Mouse (Mus musculus) forebrain, embryonic 15.5 days (tissue): Measurements from ENCODE around the gene Pink1. TPM values are rescaled to one million over a fixed set of nuclear protein-coding genes. Genes with fewer than 3 reads are reported as not detected.

Experiments used
- ATAC-seq: fragments of 200-750 bp; cut with Nextera tagmentation; replicated peaks from 2 replicates; pipeline ENCODE4 v1.8.0; 2017; ENCODE audit warnings: mild to moderate bottlenecking, moderate TSS enrichment, moderate library complexity
- H3K27ac ChIP-seq: fragments of 300-500 bp; sonication (generic); replicated peaks from 2 replicates; pipeline ENCODE4 v1.5.1; 2015; ENCODE audit warnings: mild to moderate bottlenecking, inconsistent platforms
- H3K27me3 ChIP-seq: fragments of 300-500 bp; sonication (generic); 2 replicates; pipeline ENCODE4 v1.6.1; 2015; ENCODE audit warnings: inconsistent platforms
- H3K36me3 ChIP-seq: fragments of 300-500 bp; sonication (generic); 2 replicates; pipeline ENCODE4 v1.6.1; 2015; ENCODE audit warnings: mild to moderate bottlenecking, inconsistent platforms
- H3K4me1 ChIP-seq: fragments of 300-500 bp; sonication (generic); 2 replicates; pipeline ENCODE4 v1.6.1; 2015; ENCODE audit warnings: inconsistent platforms
- H3K4me2 ChIP-seq: fragments of 300-500 bp; sonication (generic); replicated peaks from 2 replicates; pipeline ENCODE4 v1.6.1; 2015; ENCODE audit warnings: mild to moderate bottlenecking, inconsistent platforms
- H3K4me3 ChIP-seq: fragments of 300-500 bp; sonication (generic); 2 replicates; pipeline ENCODE4 v1.5.1; 2015; ENCODE audit warnings: mild to moderate bottlenecking, inconsistent platforms
- H3K9ac ChIP-seq: fragments of 300-500 bp; sonication (generic); replicated peaks from 2 replicates; pipeline ENCODE4 v1.6.1; 2015; ENCODE audit warnings: mild to moderate bottlenecking, inconsistent platforms
- H3K9me3 ChIP-seq: fragments of 300-500 bp; sonication (generic); 2 replicates; pipeline ENCODE4 v1.6.1; 2016; ENCODE audit warnings: inconsistent platforms
- WGBS: fragments of 180-500 bp; shearing (Covaris S2); methylation state at CpG from one replicate; pipeline ENCODE4 v1.1.7; 2015; ENCODE audit warnings: mixed read lengths; 5-methylcytosine and 5-hydroxymethylcytosine counted together
- polyA plus RNA-seq: library from polyadenylated mRNA; unstranded; fragments of >200 nt; fragmentation: Nextera tagmentation; extraction: Ambion mirVana; gene quantifications from 2 replicates; pipeline ENCODE4 v1.2.1, GENCODE M21; 2015

Gene Pink1
- polyA plus RNA-seq, 1 experiment from 2014 or later = 98.5 TPM

DNA sequence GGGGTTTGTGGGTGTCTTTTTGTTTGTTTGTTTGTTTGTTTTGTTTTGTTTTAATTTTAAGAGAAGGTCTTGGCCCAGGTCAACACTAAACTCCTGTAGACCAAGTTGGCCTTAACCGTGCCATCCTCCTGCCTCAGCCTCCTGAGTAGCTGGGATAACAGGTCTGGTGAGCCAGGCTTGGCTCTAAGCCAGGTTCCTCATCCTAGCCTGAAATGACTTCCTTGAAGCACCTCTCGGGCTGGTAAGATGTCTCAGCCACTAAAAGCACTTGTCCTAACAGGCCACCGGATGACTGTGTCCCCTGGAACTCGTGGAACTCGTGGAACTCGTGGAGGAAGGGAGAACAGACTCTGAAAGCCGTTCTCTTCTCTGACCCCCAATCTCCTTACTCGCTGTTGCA, 30.0 kb upstream of the Pink1 start:
- Histone ChIP-seq H3K36me3 (no peaks in the 10 kb centered on the region), H3K27me3 (no peaks in the 10 kb centered on the region), H3K4me2 (no peak overlapping the region), H3K9me3 (no peaks in the 10 kb centered on the region), H3K4me1 (0 out of 2 replicates have a peak, but pooled peaks cover 1% of the 10 kb centered on the region), H3K9ac (no peak overlapping the region), H3K27ac (no peak overlapping the region), H3K4me3 (no peak overlapping the region)
- ATAC-seq = no peak
- 87% methylated on average over 8 of the region's 8 CpGs for WGBS

DNA sequence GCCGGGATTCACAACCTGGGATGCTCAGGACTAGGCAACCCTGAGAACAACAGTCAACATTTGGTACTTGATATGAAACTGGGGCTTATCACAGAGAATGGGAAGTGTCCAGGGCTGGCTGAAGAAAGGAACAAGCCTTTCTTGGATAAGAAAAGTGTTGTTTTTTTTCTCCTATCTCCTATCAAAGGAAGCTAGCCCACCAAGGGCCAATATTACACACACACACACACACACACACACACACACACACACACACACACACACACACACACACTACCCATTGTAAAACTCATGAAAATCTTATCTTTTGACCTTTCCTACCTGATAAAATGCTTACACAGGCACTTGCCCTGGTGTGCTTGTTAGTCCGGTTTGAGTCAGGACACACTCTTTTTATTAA, 29.4 kb upstream of the Pink1 start:
- Histone ChIP-seq H3K9me3 (no peaks in the 10 kb centered on the region), H3K4me1 (no peaks in the 10 kb centered on the region), H3K27me3 (no peaks in the 10 kb centered on the region), H3K27ac (no peak overlapping the region), H3K36me3 (no peaks in the 10 kb centered on the region), H3K9ac (no peak overlapping the region), H3K4me3 (no peak overlapping the region), H3K4me2 (no peak overlapping the region)
- no peak for ATAC-seq
- WGBS = 93% methylated on average over 2 of the region's 2 CpGs

DNA sequence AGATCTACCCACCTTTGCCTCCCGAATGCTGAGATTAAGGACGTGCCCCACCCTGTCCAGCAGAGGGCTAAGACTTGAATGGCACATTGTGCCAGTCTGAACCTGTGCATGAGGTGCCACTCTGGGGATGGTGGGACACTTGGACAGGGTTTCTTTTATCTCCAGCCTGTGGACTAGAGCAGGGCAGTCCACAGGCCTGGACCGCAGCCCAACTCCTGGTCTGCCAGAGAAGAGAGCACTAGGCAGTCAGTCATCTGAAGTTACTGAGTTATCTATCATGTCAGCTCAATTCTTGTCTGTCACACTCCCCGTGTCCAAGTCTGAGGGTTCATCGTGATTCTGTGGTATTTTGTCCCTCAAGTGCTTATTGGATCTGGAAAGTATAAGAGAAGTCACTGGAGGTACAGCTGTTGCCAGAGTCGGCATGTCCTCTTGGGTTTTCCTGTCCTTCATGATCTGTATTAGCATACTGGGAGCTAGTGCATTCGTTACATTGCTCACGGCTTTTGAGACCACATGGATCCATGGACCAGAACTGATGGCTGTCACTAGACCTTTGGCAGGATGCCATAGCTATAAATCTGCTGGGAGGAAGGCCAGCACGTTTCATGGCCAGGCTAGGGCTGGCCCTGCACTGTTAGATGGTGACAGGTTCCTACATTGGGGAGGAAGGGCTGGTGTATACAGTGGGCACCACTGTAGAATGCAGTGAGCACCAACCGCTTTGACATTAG, 27.5 kb upstream of the Pink1 start:
- Histone ChIP-seq H3K27ac (no peak overlapping the region), H3K9ac (no peak overlapping the region), H3K4me3 (no peak overlapping the region), H3K36me3 (no peaks in the 10 kb centered on the region), H3K4me2 (no peak overlapping the region), H3K27me3 (no peaks in the 10 kb centered on the region), H3K4me1 (no peaks in the 10 kb centered on the region), H3K9me3 (no peaks in the 10 kb centered on the region)
- WGBS = 78% methylated on average over 10 of the region's 10 CpGs
- no peak for ATAC-seq

DNA sequence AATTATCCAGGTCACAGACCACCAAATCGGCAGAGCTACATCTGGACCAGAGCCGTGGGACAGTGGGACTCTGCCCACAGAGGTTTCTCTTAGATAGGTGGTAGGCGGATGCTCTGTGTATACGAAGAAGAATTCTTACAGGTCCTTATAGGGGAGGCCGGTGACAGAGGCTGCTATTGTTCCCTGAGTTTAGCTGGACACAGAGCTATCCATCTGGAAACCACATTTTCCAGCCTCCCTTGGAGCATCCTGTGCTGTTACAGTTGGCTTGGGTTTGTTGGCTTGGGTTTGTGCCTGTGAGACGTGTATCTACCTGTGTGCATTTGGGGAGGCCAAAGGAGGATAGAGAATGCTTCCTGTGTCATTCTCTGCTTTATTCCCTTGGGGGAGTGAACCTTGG, 26.6 kb upstream of the Pink1 start:
- H3K27ac ChIP-seq = no peak overlapping the region
- ATAC-seq = no peak
- H3K27me3 ChIP-seq = no peaks in the 10 kb centered on the region
- H3K9ac ChIP-seq = no peak overlapping the region
- WGBS = 88% methylated on average over 6 of the region's 6 CpGs
- H3K36me3 ChIP-seq = no peaks in the 10 kb centered on the region
- H3K4me3 ChIP-seq = no peak overlapping the region
- no peaks in the 10 kb centered on the region for H3K4me1 ChIP-seq
- no peaks in the 10 kb centered on the region for H3K9me3 ChIP-seq
- no peak overlapping the region for H3K4me2 ChIP-seq

DNA sequence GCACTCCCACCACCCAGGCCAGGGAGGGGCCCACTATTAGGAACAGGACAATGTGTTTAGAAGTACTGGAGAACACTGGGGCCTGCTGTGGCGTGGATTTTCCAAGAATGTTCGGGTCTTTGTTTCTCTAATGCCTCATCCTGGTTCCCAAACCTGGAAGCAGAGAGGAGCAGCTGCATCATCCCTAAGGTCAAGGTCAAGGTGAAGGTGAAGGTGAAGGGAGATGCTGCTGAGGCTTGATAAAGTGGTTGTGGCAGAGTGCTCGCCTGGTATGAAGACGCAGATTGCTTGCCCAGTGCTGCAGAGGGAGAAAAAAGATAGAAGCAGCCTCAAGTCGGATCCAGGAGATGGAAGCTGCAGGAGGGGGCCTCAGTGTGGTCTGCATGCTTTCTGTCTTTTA, 25.7 kb upstream of the Pink1 start:
- 90% methylated on average over 5 of the region's 5 CpGs for whole genome bisulfite sequencing
- H3K27me3 ChIP-seq = no peaks in the 10 kb centered on the region
- no peak overlapping the region for H3K9ac ChIP-seq
- H3K9me3 ChIP-seq = no peaks in the 10 kb centered on the region
- no peak for ATAC-seq
- H3K36me3 ChIP-seq = no peaks in the 10 kb centered on the region
- no peak overlapping the region for H3K4me2 ChIP-seq
- no peaks in the 10 kb centered on the region for H3K4me1 ChIP-seq
- H3K4me3 ChIP-seq = no peak overlapping the region
- H3K27ac ChIP-seq = no peak overlapping the region

DNA sequence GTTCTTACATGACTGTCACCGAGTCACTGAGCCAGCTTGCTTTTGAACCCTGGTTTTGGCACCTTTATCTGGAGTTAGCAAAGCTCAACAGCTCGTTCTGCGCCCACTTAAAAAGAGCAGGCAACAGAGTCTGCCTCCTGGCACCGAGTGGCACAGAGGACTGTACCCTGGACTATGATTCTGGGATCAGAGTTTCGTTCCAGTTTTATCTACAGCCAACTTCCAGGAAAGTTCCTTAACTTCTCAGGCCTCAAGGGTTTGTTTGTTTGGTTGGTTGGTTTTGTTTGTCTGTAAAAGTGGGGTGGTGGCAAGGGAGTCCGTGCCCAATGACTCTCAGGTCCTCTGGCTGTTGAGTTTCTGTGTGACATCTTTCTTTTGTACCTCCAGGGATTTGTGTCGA, 22.6 kb upstream of the Pink1 start:
- Histone ChIP-seq H3K27ac (no peak overlapping the region), H3K4me3 (no peak overlapping the region), H3K4me1 (no peaks in the 10 kb centered on the region), H3K9ac (no peak overlapping the region), H3K9me3 (no peaks in the 10 kb centered on the region), H3K4me2 (no peak overlapping the region), H3K36me3 (no peaks in the 10 kb centered on the region), H3K27me3 (no peaks in the 10 kb centered on the region)
- no peak for ATAC-seq
- WGBS = 73% methylated on average over 7 of the region's 7 CpGs

DNA sequence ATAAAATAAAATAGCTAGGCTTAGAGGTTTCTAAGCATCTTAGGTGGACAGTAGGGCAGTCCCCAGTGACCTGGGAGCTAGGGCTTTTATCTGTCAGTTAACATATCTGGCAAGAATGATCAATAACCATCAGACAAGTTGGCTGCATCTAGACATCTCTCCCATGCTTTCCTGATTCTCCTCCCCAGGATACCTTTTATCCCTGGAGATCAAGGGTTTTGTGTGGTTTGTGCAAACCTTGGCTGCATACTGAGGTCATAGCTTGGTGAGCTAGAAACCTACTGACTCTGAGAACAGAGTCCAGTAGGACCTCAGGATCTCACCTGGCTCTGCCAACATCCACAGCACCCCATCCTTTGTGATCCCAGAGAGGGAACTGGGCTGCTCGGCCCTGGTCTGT, 21.2 kb upstream of the Pink1 start:
- 55% methylated on average over 1 of the region's 1 CpGs for WGBS
- H3K9me3 ChIP-seq = no peaks in the 10 kb centered on the region
- ATAC-seq = no peak

DNA sequence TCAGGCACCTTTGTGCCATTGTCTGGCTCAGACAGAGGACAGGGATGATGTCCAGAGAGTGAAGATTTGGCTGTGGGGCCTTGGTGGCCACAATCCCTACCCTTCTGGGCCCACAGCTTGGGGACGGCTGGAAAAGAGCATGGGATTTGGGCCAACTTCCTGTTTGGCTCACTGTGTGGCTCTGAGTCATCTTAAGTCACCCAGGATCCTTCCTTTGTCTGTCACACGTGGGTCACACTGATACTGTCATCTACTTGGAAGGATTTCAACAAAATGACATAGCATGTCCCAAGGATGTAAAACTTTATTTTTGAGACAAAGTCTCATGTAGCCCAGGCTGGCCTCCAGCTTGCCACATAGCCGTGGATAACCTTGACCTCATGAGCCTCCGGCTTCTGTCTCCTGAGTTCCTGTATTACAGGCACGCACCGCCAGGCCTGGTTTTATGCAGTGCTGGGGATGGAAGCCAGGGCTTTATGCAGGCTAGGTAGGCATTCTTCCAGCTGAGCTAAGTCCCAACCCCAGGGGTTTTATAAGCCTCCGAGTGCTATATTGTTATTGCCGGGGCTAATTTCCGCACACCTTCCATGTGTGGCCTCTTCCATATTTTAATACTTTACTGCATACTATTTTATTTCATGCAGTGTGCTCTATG, 18.9 kb upstream of the Pink1 start:
- H3K9me3 ChIP-seq = no peaks in the 10 kb centered on the region
- ATAC-seq = no peak
- H3K27me3 ChIP-seq = no peaks in the 10 kb centered on the region
- no peak overlapping the region for H3K27ac ChIP-seq
- H3K9ac ChIP-seq = no peak overlapping the region
- WGBS = 64% methylated on average over 9 of the region's 9 CpGs
- no peaks in the 10 kb centered on the region for H3K36me3 ChIP-seq
- no peaks in the 10 kb centered on the region for H3K4me1 ChIP-seq
- no peak overlapping the region for H3K4me3 ChIP-seq
- no peak overlapping the region for H3K4me2 ChIP-seq

More for the DNA sequence above, 21.2 kb upstream of the Pink1 start:
- no peak overlapping the region for H3K4me2 ChIP-seq
- H3K4me3 ChIP-seq = no peak overlapping the region
- H3K36me3 ChIP-seq = no peaks in the 10 kb centered on the region
- no peaks in the 10 kb centered on the region for H3K4me1 ChIP-seq
- no peak overlapping the region for H3K27ac ChIP-seq
- H3K9ac ChIP-seq = no peak overlapping the region
- no peaks in the 10 kb centered on the region for H3K27me3 ChIP-seq

DNA sequence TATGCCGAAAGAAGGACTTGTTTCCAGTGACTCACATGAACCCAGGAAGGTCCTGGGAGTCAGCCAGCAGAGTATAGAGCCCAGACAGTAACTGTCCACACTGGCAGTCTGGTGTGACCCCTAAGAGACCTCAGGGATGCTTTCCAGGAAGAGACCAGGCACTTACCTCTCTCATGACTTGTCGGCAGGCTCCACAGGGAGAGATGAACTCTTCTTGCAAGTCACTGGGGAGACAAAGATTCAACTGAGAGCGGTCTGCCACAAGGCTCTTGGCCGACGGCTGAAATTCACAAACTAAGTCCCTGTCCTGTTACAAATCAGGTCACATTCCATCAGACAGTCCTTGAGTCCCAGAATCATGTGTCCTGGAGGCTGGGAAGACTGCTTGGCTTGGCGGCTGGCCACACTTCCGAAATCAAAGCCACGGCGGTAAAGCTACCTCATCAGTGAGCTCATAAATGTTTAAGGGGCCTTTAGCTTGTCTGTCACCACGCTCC, 17.3 kb upstream of the Pink1 start:
- Histone ChIP-seq H3K9me3 (no peaks in the 10 kb centered on the region), H3K4me2 (no peak overlapping the region), H3K27ac (no peak overlapping the region), H3K4me3 (no peak overlapping the region), H3K27me3 (no peaks in the 10 kb centered on the region), H3K36me3 (no peaks in the 10 kb centered on the region), H3K4me1 (no peaks in the 10 kb centered on the region), H3K9ac (no peak overlapping the region)
- no peak for ATAC-seq
- 71% methylated on average over 10 of the region's 10 CpGs for WGBS

DNA sequence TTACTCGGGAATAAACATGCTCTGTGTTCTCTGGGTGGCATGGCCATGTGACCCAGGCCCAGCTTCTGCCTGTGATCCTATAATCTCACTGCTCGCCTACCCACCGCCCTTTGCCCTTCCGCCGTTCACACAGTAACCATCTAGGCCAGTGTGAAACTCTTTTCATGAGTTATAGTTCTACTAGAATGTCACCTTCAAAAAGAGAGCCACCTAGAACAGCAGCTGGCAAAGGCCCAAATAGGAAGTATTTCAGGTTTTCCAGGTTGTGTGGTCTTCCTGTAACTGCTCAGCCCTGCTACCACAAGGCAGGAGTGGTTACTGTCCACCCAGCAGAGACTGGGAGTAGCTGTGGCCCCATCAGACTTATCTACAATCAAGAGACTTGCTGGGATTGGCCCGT, 16.7 kb upstream of the Pink1 start:
- no peak overlapping the region for H3K4me2 ChIP-seq
- no peaks in the 10 kb centered on the region for H3K27me3 ChIP-seq
- no peak overlapping the region for H3K27ac ChIP-seq
- no peaks in the 10 kb centered on the region for H3K36me3 ChIP-seq
- H3K4me3 ChIP-seq = no peak overlapping the region
- ATAC-seq = no peak
- 88% methylated on average over 6 of the region's 6 CpGs for WGBS
- H3K9ac ChIP-seq = no peak overlapping the region
- no peaks in the 10 kb centered on the region for H3K9me3 ChIP-seq
- no peaks in the 10 kb centered on the region for H3K4me1 ChIP-seq

DNA sequence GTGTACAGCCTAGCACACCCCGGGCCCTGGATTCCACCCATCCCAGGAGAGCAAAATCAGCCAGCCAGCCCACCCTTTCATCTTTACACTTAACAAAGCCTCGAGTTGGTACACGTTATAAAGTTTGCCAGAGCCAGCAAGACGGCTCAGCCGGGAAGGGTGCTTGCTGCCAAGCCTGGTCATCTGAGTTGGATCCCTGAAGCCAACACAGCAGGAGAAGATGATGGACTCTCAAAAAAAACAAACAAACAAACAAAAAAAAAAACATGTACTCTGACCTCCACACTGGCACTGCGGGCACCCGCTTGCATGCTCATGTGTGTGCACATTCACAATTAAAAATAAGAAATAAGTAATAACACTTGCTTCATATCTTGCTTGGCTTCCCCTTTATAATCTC, 15.9 kb upstream of the Pink1 start:
- 71% methylated on average over 7 of the region's 7 CpGs for WGBS
- Histone ChIP-seq H3K36me3 (no peaks in the 10 kb centered on the region), H3K9ac (no peak overlapping the region), H3K4me2 (no peak overlapping the region), H3K9me3 (no peaks in the 10 kb centered on the region), H3K4me3 (no peak overlapping the region), H3K27me3 (no peaks in the 10 kb centered on the region), H3K27ac (no peak overlapping the region), H3K4me1 (no peaks in the 10 kb centered on the region)
- ATAC-seq = no peak

DNA sequence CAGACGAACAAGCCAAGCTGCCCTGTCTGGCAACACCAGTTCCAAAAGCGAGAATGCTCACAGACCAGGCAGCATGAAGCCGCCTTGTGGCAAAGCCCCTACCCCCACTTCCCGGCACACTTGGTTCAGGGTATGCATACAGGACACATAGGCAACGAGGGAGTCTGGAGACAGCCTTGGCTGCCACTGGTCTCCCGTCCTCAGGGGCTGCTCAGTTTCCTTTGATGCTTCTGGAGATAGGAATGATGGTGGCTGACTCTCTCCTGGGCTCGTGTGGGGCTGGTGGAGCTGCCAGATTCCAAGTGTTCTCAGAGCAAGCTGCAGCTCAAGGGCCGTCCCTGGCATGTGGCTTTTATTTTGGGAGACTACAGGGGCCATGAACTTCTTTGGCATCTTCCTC, 15.3 kb upstream of the Pink1 start:
- Histone ChIP-seq H3K36me3 (no peaks in the 10 kb centered on the region), H3K27ac (no peak overlapping the region), H3K27me3 (no peaks in the 10 kb centered on the region), H3K9ac (no peak overlapping the region), H3K9me3 (no peaks in the 10 kb centered on the region), H3K4me3 (no peak overlapping the region), H3K4me2 (no peak overlapping the region), H3K4me1 (no peaks in the 10 kb centered on the region)
- WGBS = 69% methylated on average over 8 of the region's 8 CpGs
- ATAC-seq = no peak

DNA sequence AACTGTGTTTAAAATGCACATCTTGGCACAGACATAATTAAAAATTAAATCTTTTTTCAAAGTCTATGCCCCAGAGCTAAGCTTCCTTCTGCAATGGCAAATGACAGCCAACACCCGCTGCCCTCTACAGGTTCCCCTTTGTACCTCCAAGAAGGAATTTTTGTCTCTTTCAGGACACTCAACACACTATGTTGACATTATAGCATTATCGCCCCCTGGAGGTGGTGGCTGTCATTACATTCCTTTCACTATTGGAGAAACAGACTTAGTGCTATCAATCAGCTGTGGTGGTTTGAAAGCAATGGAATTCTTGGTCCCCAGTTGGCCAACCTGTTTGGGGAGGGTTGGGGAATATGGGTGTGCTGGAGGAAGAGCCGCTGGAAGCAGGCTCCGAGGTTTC, 13.9 kb upstream of the Pink1 start:
- Histone ChIP-seq H3K9ac (no peak overlapping the region), H3K4me2 (no peak overlapping the region), H3K27me3 (no peaks in the 10 kb centered on the region), H3K36me3 (no peaks in the 10 kb centered on the region), H3K4me3 (no peak overlapping the region), H3K27ac (no peak overlapping the region), H3K9me3 (no peaks in the 10 kb centered on the region), H3K4me1 (no peaks in the 10 kb centered on the region)
- ATAC-seq = no peak
- 36% methylated on average over 4 of the region's 4 CpGs for WGBS
